Mouse (Mus musculus) kidney, postnatal 36 days (tissue): ENCODE results near the gene Grik3.

Source experiments
- DNase-seq, 2 experiments: peaks; one replicate each; pipeline ENCODE4 v3.0.0; 2021 to 2022; ENCODE audit warnings: mixed read lengths in 2 of 2

Gene Grik3

GRCm38 (mm10) chr4:125492706-125493105 lies 2.2 kb downstream of the Grik3 start:
- no peak for DNase-seq

GRCm38 (mm10) chr4:125493124-125493523 lies 2.6 kb downstream of the Grik3 start:
- no peak for DNase-seq

GRCm38 (mm10) chr4:125495477-125495876 lies 5.0 kb downstream of the Grik3 start:
- DNase-seq: no peak

GRCm38 (mm10) chr4:125497001-125497400 lies 6.5 kb downstream of the Grik3 start:
- DNase-seq: no peak

- no peak for DNase-seq
Measured at GRCm38 (mm10) chr4:125497471-125497870, 7.0 kb downstream of the Grik3 start.

- no peak for DNase-seq
Measured at GRCm38 (mm10) chr4:125498866-125499265, 8.4 kb downstream of the Grik3 start.

- DNase-seq: peak in 1 of 2 experiments; percentile 53
Measured at GRCm38 (mm10) chr4:125502861-125503260, 12.4 kb downstream of the Grik3 start.

- DNase-seq: no peak
Measured at GRCm38 (mm10) chr4:125512434-125512833, 21.9 kb downstream of the Grik3 start.

- DNase-seq: no peak
Measured at GRCm38 (mm10) chr4:125515646-125516045, 25.1 kb downstream of the Grik3 start.

- DNase-seq: no peak
Measured at GRCm38 (mm10) chr4:125516612-125517011, 26.1 kb downstream of the Grik3 start.

- no peak for DNase-seq
Measured at GRCm38 (mm10) chr4:125518861-125519260, 28.4 kb downstream of the Grik3 start.

GRCm38 (mm10) chr4:125522931-125523330 lies 32.4 kb downstream of the Grik3 start:
- DNase-seq: no peak

- no peak for DNase-seq
Measured at GRCm38 (mm10) chr4:125525266-125525665, 34.8 kb downstream of the Grik3 start.

- no peak for DNase-seq
Measured at GRCm38 (mm10) chr4:125526425-125526824, 35.9 kb downstream of the Grik3 start.

- no peak for DNase-seq
Measured at GRCm38 (mm10) chr4:125533965-125534364, 43.5 kb downstream of the Grik3 start.

- no peak for DNase-seq
Measured at GRCm38 (mm10) chr4:125534449-125534848, 43.9 kb downstream of the Grik3 start.

- DNase-seq: no peak
Measured at GRCm38 (mm10) chr4:125534991-125535401, 44.5 kb downstream of the Grik3 start.

GRCm38 (mm10) chr4:125535465-125535864 lies 45.0 kb downstream of the Grik3 start:
- DNase-seq: no peak

GRCm38 (mm10) chr4:125535977-125536376 lies 45.5 kb downstream of the Grik3 start:
- DNase-seq: no peak

GRCm38 (mm10) chr4:125538301-125538965 lies 47.9 kb downstream of the Grik3 start:
- DNase-seq: no peak

GRCm38 (mm10) chr4:125539617-125540016 lies 49.1 kb downstream of the Grik3 start:
- no peak for DNase-seq

GRCm38 (mm10) chr4:125543171-125543570 lies 52.7 kb downstream of the Grik3 start:
- DNase-seq: no peak

GRCm38 (mm10) chr4:125544947-125545767 lies 54.7 kb downstream of the Grik3 start:
- no peak for DNase-seq

- no peak for DNase-seq
Measured at GRCm38 (mm10) chr4:125545768-125546220, 55.3 kb downstream of the Grik3 start.
